Mouse (Mus musculus) liver, postnatal 0 days (tissue): ENCODE data around the gene Ldah. TPM values are rescaled to one million over a fixed set of nuclear protein-coding genes. Genes with fewer than 3 reads are reported as not detected.

ENCODE experiments used
- ATAC-seq: fragments of 200-750 bp; cut with Nextera tagmentation; 2 replicates; pipeline ENCODE4 v1.8.0; 2017; ENCODE audit warnings: mild to moderate bottlenecking, moderate library complexity
- DNase-seq: peaks from one replicate; pipeline ENCODE4 v3.0.0-alpha.2; 2016
- H3K27ac ChIP-seq: fragments of 300-500 bp; sonication (generic); 2 replicates; pipeline ENCODE4 v1.5.1; 2014; ENCODE audit warnings: antibody characterized with exemption, moderate library complexity, mild to moderate bottlenecking, low read depth
- H3K27me3 ChIP-seq: fragments of 300-500 bp; sonication (generic); 2 replicates; pipeline ENCODE4 v1.6.1; 2014; ENCODE audit warnings: low read length, control low read depth, mixed read lengths; ENCODE audit not compliant: insufficient read depth
- H3K36me3 ChIP-seq: fragments of 300-500 bp; sonication (generic); replicated peaks from 2 replicates; pipeline ENCODE4 v1.6.1; 2014; ENCODE audit warnings: mild to moderate bottlenecking, control low read depth, low read length, moderate library complexity, mixed read lengths; ENCODE audit not compliant: insufficient read depth
- H3K4me1 ChIP-seq: fragments of 300-500 bp; sonication (generic); 2 replicates; pipeline ENCODE4 v1.6.1; 2014; ENCODE audit warnings: antibody characterized with exemption, mild to moderate bottlenecking, control low read depth; ENCODE audit not compliant: insufficient read depth
- H3K4me2 ChIP-seq: fragments of 300-500 bp; sonication (generic); 2 replicates; pipeline ENCODE4 v1.6.1; 2014; ENCODE audit warnings: low read depth, mild to moderate bottlenecking, low read length, moderate library complexity, mixed read lengths
- H3K4me3 ChIP-seq: fragments of 300-500 bp; sonication (generic); 2 replicates; pipeline ENCODE4 v1.5.1; 2014; ENCODE audit warnings: low read depth, low read length
- H3K9ac ChIP-seq: fragments of 300-500 bp; sonication (generic); replicated peaks from 2 replicates; pipeline ENCODE4 v1.6.1; 2014; ENCODE audit warnings: mild to moderate bottlenecking, moderate library complexity
- H3K9me3 ChIP-seq: fragments of 300-500 bp; sonication (generic); 2 replicates; pipeline ENCODE4 v1.6.1; 2016; ENCODE audit warnings: mild to moderate bottlenecking, control low read depth, low read length, mixed read lengths
- CTCF ChIP-seq: sonication (generic); IDR thresholded peaks from 2 replicates; pipeline ENCODE4 v1.5.1; 2016; ENCODE audit warnings: antibody characterized with exemption, low read depth
- EP300 ChIP-seq: IDR thresholded peaks from 2 replicates; pipeline ENCODE4 v1.6.1; 2016; ENCODE audit warnings: antibody characterized with exemption, low read depth, mild to moderate bottlenecking
- WGBS: fragments of 180-500 bp; shearing (Covaris S2); extraction: QIAGEN DNeasy Blood & Tissue Kit; methylation state at CpG from one replicate; pipeline ENCODE4 v1.1.7; 2014; ENCODE audit not compliant: insufficient replicate concordance; 5-methylcytosine and 5-hydroxymethylcytosine counted together
- polyA plus RNA-seq: library from polyadenylated mRNA; unstranded; fragments of >200 nt; fragmentation: Nextera tagmentation; extraction: Ambion mirVana; gene quantifications from 2 replicates; pipeline ENCODE4 v1.2.1, GENCODE M21; 2015

The Ldah gene
- polyA plus RNA-seq, 1 experiment from 2014 or later: 23.9 TPM

DNA sequence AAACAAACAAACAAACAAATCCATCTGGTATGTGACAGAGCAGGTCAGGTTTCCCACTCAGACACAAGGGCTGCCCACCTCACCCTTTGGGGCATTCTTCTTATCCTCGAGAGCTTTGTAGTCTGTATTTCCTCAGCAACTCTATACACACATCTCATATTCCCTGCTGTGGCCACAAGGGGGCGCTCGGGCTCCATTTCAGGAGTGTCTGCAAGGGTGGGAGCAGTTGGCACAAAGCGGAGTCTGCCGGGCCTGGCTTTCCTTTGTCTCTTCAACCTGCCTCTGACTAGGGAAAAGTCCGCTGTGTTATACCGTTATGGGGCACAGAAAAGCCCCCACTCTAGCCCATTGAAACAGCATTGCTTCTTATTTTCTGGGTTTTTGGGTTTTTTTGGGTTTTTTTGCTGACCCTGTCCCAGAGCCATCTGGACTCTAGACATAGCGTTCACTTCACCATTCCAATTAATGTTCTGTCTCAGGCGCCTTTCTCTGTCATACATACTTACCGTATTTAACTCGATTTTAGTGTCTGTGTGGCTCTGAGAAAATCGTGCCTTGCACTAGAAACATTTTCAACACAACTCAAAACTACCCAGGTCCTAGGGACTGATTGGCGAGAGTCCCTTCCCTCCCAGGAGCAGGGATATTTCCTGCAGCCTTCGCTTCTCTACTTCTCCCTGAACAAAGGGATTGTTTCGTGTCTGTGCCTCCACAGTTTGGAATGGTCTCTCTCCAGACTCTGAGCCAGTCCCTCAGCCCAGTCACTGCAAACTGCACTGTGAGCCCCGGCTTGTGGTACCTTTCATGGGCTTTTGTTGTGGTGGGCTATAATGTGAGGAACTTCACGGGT, 119.1 kb downstream of the Ldah start:
- Histone ChIP-seq H3K9me3 (no peaks in the 10 kb centered on the region), H3K4me1 (no peaks in the 10 kb centered on the region), H3K4me2 (no peak overlapping the region), H3K36me3 (0 out of 2 replicates have a peak, but pooled peaks cover 5% of the 10 kb centered on the region), H3K9ac (no peak overlapping the region), H3K4me3 (no peak overlapping the region), H3K27ac (no peak overlapping the region), H3K27me3 (no peaks in the 10 kb centered on the region)
- ATAC-seq (peak; percentile 83), DNase-seq (peak; percentile 92)
- peak; percentile 97 for TF ChIP-seq CTCF
- TF ChIP-seq EP300: peak; percentile 23; the same call in 1 of the 2 replicates
- 42% methylated on average over 17 of the region's 17 CpGs for WGBS

- H3K9ac ChIP-seq: no peak overlapping the region
- H3K4me2 ChIP-seq: no peak overlapping the region
- DNase-seq: no peak
- H3K4me1 ChIP-seq: no peaks in the 10 kb centered on the region
- H3K9me3 ChIP-seq: no peaks in the 10 kb centered on the region
- no peak overlapping the region for H3K4me3 ChIP-seq
- H3K27me3 ChIP-seq: no peaks in the 10 kb centered on the region
- no peak overlapping the region for H3K27ac ChIP-seq
- TF ChIP-seq EP300 (no peak), CTCF (no peak)
- H3K36me3 ChIP-seq: 0 out of 2 replicates have a peak, but pooled peaks cover 5% of the 10 kb centered on the region
- 76% methylated on average over 1 of the region's 1 CpGs for WGBS
- no peak for ATAC-seq
Observed at GRCm38 (mm10) chr12:8327675-8328053, 119.8 kb downstream of the Ldah start.

DNA sequence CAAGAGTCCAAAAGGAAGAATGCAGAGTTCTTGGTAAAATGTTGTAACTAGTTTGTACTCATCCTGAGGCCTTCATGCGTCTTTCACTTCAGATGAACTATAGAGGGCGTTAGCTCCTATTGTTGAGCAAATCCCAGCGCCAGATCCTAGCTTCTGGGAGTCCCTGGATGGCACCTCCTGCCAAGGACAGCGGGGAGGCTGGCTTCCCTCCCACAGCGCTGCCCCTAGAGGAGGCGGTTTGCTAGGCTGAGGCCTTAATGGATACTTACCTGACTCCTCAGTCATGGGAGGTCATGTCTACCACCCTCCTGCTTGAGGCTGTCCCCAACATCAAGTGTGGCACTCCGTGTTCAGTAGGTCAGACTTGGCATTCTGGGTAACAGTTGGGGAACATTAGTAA, 121.3 kb downstream of the Ldah start:
- peaks cover 4% of the 10 kb centered on the region; the same call in 1 of the 2 replicates for H3K4me1 ChIP-seq
- 85% methylated on average over 7 of the region's 7 CpGs for WGBS

DNA sequence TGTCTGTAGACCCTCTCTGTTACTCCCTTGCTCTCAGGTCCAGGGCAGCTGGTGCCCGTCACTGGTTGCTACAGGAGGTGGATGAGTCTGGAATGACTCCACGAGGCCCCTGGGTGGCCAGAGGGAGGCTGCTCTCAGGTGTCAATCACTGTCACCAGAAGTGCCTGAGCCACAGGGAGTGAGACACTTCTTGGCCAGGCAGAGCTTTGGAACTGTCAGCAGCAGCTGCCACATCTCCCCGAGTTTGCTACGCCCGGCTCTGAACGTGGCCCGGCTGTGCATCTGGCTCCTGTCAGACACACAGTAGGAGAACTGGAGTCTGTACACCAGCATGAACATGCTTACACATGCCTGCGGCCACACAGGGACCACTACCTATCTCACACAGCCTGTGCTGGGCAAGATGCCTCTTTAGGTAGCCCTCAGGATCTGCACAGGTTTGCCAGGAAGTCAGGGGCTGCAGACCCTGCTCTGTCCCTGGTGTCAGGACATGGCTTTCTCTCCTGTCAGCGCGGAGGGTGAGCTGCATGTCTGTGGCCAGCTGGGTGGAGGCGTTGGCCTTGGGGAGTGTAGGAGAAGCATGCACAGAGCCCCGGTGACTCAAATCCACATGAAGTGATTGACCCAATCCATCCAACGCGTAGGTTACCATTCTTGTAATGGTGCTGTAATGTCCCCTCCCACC, 123.7 kb downstream of the Ldah start:
- WGBS: 73% methylated on average over 14 of the region's 14 CpGs
- ATAC-seq (no peak), DNase-seq (no peak)
- Histone ChIP-seq H3K36me3 (0 out of 2 replicates have a peak, but pooled peaks cover 5% of the 10 kb centered on the region), H3K27ac (no peak overlapping the region), H3K27me3 (no peaks in the 10 kb centered on the region), H3K4me3 (no peak overlapping the region), H3K9ac (no peak overlapping the region), H3K4me1 (peaks cover 10% of the 10 kb centered on the region; the same call in 1 of the 2 replicates), H3K9me3 (no peaks in the 10 kb centered on the region), H3K4me2 (no peak overlapping the region)
- no peak for TF ChIP-seq EP300
- no peak for TF ChIP-seq CTCF

More for the DNA sequence above, 121.3 kb downstream of the Ldah start:
- Histone ChIP-seq H3K27ac (no peak overlapping the region), H3K9me3 (no peaks in the 10 kb centered on the region), H3K4me2 (no peak overlapping the region), H3K9ac (no peak overlapping the region), H3K4me3 (no peak overlapping the region), H3K36me3 (0 out of 2 replicates have a peak, but pooled peaks cover 5% of the 10 kb centered on the region), H3K27me3 (no peaks in the 10 kb centered on the region)
- TF ChIP-seq CTCF (no peak), EP300 (no peak)
- no peak for DNase-seq
- ATAC-seq: no peak

DNA sequence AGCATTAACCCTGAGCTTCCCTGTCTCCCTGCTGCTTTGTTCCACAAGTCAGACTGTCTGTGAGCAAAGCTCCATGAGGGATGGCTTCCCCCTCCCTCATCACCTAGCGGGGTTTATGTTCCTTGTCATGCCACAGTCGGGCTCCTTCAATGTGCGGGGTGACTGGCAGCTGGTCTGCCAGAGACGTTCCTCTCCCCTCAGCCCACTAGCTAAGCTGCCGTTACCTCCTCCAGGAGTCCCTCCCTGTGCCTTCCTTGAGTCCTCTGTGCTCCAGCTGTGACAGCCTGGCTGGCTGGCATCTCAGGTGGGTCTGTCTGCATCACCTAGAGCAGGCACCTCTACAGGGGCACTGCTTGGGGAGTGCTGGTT, 124.3 kb downstream of the Ldah start:
- WGBS: 86% methylated on average over 5 of the region's 5 CpGs
- H3K4me1 ChIP-seq: peaks cover 10% of the 10 kb centered on the region; the same call in 1 of the 2 replicates
- H3K4me2 ChIP-seq: no peak overlapping the region
- ATAC-seq (no peak), DNase-seq (no peak)
- no peak for TF ChIP-seq EP300
- no peak for TF ChIP-seq CTCF
- H3K27me3 ChIP-seq: no peaks in the 10 kb centered on the region
- H3K9me3 ChIP-seq: no peaks in the 10 kb centered on the region
- H3K9ac ChIP-seq: no peak overlapping the region
- 0 out of 2 replicates have a peak, but pooled peaks cover 5% of the 10 kb centered on the region for H3K36me3 ChIP-seq
- H3K27ac ChIP-seq: no peak overlapping the region
- H3K4me3 ChIP-seq: no peak overlapping the region

- 70% methylated on average over 8 of the region's 8 CpGs for WGBS
- peak overlapping the region; percentile 34; the same call in 1 of the 2 replicates for H3K27ac ChIP-seq
- no peak for TF ChIP-seq CTCF
- no peak for TF ChIP-seq EP300
Observed at GRCm38 (mm10) chr12:8333617-8334016, 125.7 kb downstream of the Ldah start.

More at GRCm38 (mm10) chr12:8333617-8334016, 125.7 kb downstream of the Ldah start:
- 0 out of 2 replicates have a peak, but pooled peaks cover 3% of the 10 kb centered on the region for H3K36me3 ChIP-seq
- H3K27me3 ChIP-seq: no peaks in the 10 kb centered on the region
- no peak overlapping the region for H3K9ac ChIP-seq
- H3K4me2 ChIP-seq: no peak overlapping the region
- peaks cover 10% of the 10 kb centered on the region; the same call in 1 of the 2 replicates for H3K4me1 ChIP-seq
- H3K9me3 ChIP-seq: no peaks in the 10 kb centered on the region
- DNase-seq: no peak
- peak; percentile 85 for ATAC-seq
- H3K4me3 ChIP-seq: no peak overlapping the region
